Mouse (Mus musculus): ENCODE results near the gene Atp5f1. TPM values are rescaled to one million over a fixed set of nuclear protein-coding genes. Genes with fewer than 3 reads are reported as not detected.
A peak's percentile ranks its signal among the peaks of the same experiment; 100 is the strongest.

Atp5f1 gene
- polyA plus RNA-seq, 1 experiment: 81.7 TPM

GRCm38 (mm10) chr3:105907956-105908655 lies 51.8 kb downstream of the Atp5f1 start:
- 41% methylated on average over 9 of the region's 9 CpGs for WGBS
- TF ChIP-seq POLR2A (IDR thresholded peaks at IDR 0.05; ENCODE audit: borderline replicate concordance, extremely low read depth, low read depth, low read length) (no peak), CTCF (IDR thresholded peaks at IDR 0.05; ENCODE audit: insufficient read depth, low read length) (no peak)
- H3K4me3 ChIP-seq (replicated peaks; ENCODE audit: extremely low read depth, low read depth, low read length): no peak overlapping the region
- H3K4me1 ChIP-seq (ENCODE audit: control insufficient read depth, insufficient read depth, low read length): 0 out of 2 replicates have a peak, but pooled peaks cover 2% of the 10 kb centered on the region
- DNase-seq: no peak

DNA sequence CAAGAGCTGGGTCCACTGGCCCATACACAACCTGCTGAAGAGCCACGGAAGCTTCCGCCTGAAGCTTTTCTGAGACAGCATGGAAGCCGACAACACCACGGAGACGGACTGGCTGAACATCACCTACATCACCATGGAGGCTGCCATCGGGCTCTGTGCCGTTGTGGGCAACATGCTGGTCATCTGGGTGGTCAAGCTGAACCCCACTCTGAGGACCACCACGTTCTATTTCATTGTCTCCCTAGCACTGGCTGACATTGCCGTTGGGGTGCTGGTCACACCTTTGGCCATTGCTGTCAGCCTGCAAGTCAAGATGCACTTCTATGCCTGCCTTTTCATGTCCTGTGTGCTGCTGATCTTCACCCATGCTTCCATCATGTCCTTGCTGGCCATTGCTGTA lies 55.2 kb downstream of the Atp5f1 start:
- no peak for DNase-seq
- no peak for TF ChIP-seq POLR2A (IDR thresholded peaks at IDR 0.05; ENCODE audit: borderline replicate concordance, extremely low read depth, low read depth, low read length)
- no peak for TF ChIP-seq CTCF (IDR thresholded peaks at IDR 0.05; ENCODE audit: insufficient read depth, low read length)
- Histone ChIP-seq H3K4me3 (replicated peaks; ENCODE audit: extremely low read depth, low read depth, low read length) (no peak overlapping the region), H3K4me1 (ENCODE audit: control insufficient read depth, insufficient read depth, low read length) (no peaks in the 10 kb centered on the region)
- WGBS: 91% methylated on average over 9 of the region's 9 CpGs

GRCm38 (mm10) chr3:105904213-105904612 lies 55.7 kb downstream of the Atp5f1 start:
- WGBS: 49% methylated on average over 4 of the region's 4 CpGs
- DNase-seq: no peak
- TF ChIP-seq CTCF (IDR thresholded peaks at IDR 0.05; ENCODE audit: insufficient read depth, low read length) (no peak), POLR2A (IDR thresholded peaks at IDR 0.05; ENCODE audit: borderline replicate concordance, extremely low read depth, low read depth, low read length) (no peak)

GRCm38 (mm10) chr3:105901468-105901867 lies 58.4 kb downstream of the Atp5f1 start:
- no peak for TF ChIP-seq CTCF (IDR thresholded peaks at IDR 0.05; ENCODE audit: insufficient read depth, low read length)
- TF ChIP-seq POLR2A (IDR thresholded peaks at IDR 0.05; ENCODE audit: borderline replicate concordance, extremely low read depth, low read depth, low read length): no peak
- no peak for DNase-seq
- WGBS: 78% methylated on average over 4 of the region's 4 CpGs
- Histone ChIP-seq H3K4me1 (ENCODE audit: control insufficient read depth, insufficient read depth, low read length) (no peaks in the 10 kb centered on the region), H3K4me3 (replicated peaks; ENCODE audit: extremely low read depth, low read depth, low read length) (no peak overlapping the region)

More at GRCm38 (mm10) chr3:105904213-105904612, 55.7 kb downstream of the Atp5f1 start:
- Histone ChIP-seq H3K4me1 (ENCODE audit: control insufficient read depth, insufficient read depth, low read length) (no peaks in the 10 kb centered on the region), H3K4me3 (replicated peaks; ENCODE audit: extremely low read depth, low read depth, low read length) (no peak overlapping the region)

- DNase-seq: no peak
- WGBS: 57% methylated on average over 3 of the region's 3 CpGs
- TF ChIP-seq POLR2A (IDR thresholded peaks at IDR 0.05; ENCODE audit: borderline replicate concordance, extremely low read depth, low read depth, low read length) (no peak), CTCF (IDR thresholded peaks at IDR 0.05; ENCODE audit: insufficient read depth, low read length) (no peak)
- Histone ChIP-seq H3K4me3 (replicated peaks; ENCODE audit: extremely low read depth, low read depth, low read length) (no peak overlapping the region), H3K4me1 (ENCODE audit: control insufficient read depth, insufficient read depth, low read length) (no peaks in the 10 kb centered on the region)
Observed at GRCm38 (mm10) chr3:105900716-105901115, 59.2 kb downstream of the Atp5f1 start.

DNA sequence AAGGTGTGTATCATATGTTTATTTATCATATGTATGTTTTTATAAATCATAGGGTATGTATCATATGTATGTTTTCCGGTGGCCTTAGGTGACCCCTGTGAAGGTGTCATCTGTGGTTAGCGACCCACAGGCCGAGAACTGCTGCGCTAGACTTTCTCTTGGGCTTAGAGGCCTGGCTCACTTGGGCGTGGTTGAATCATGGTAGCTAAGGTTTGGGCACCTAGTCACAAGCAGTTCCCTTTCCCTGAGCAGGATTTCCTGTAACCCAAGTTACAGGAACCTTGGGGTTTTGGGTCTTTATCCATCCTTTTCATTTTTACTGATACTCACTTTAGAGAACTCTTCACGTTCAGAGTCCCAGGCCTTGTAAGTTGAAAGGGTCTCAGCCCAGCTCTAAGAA lies 59.6 kb downstream of the Atp5f1 start:
- no peak overlapping the region for H3K4me3 ChIP-seq (replicated peaks; ENCODE audit: extremely low read depth, low read depth, low read length)
- TF ChIP-seq CTCF (IDR thresholded peaks at IDR 0.05; ENCODE audit: insufficient read depth, low read length) (no peak), POLR2A (IDR thresholded peaks at IDR 0.05; ENCODE audit: borderline replicate concordance, extremely low read depth, low read depth, low read length) (no peak)
- DNase-seq: no peak
- 57% methylated on average over 6 of the region's 6 CpGs for WGBS
- no peaks in the 10 kb centered on the region; the same call in 1 of the 2 replicates for H3K4me1 ChIP-seq (ENCODE audit: control insufficient read depth, insufficient read depth, low read length)

- 32% methylated on average over 8 of the region's 8 CpGs for WGBS
- Histone ChIP-seq H3K4me3 (replicated peaks; ENCODE audit: extremely low read depth, low read depth, low read length) (no peak overlapping the region), H3K4me1 (ENCODE audit: control insufficient read depth, insufficient read depth, low read length) (peaks cover 6% of the 10 kb centered on the region)
- peak; percentile 84 for DNase-seq
- TF ChIP-seq CTCF (IDR thresholded peaks at IDR 0.05; ENCODE audit: insufficient read depth, low read length) (peak; percentile 89), POLR2A (IDR thresholded peaks at IDR 0.05; ENCODE audit: borderline replicate concordance, extremely low read depth, low read depth, low read length) (no peak)
Observed at GRCm38 (mm10) chr3:105899394-105900147, 60.3 kb downstream of the Atp5f1 start.

GRCm38 (mm10) chr3:105898861-105899260 lies 61.0 kb downstream of the Atp5f1 start:
- TF ChIP-seq POLR2A (IDR thresholded peaks at IDR 0.05; ENCODE audit: borderline replicate concordance, extremely low read depth, low read depth, low read length): no peak
- no peak for TF ChIP-seq CTCF (IDR thresholded peaks at IDR 0.05; ENCODE audit: insufficient read depth, low read length)
- no peak for DNase-seq
- Histone ChIP-seq H3K4me3 (replicated peaks; ENCODE audit: extremely low read depth, low read depth, low read length) (no peak overlapping the region), H3K4me1 (ENCODE audit: control insufficient read depth, insufficient read depth, low read length) (peaks cover 13% of the 10 kb centered on the region)
- 86% methylated on average over 11 of the region's 11 CpGs for WGBS

GRCm38 (mm10) chr3:105898325-105898724 lies 61.6 kb downstream of the Atp5f1 start:
- no peak overlapping the region for H3K4me3 ChIP-seq (replicated peaks; ENCODE audit: extremely low read depth, low read depth, low read length)
- TF ChIP-seq POLR2A (IDR thresholded peaks at IDR 0.05; ENCODE audit: borderline replicate concordance, extremely low read depth, low read depth, low read length): no peak
- TF ChIP-seq CTCF (IDR thresholded peaks at IDR 0.05; ENCODE audit: insufficient read depth, low read length): no peak
- peaks cover 13% of the 10 kb centered on the region for H3K4me1 ChIP-seq (ENCODE audit: control insufficient read depth, insufficient read depth, low read length)
- DNase-seq: no peak
- 52% methylated on average over 2 of the region's 2 CpGs for WGBS
